Mouse (Mus musculus) stomach, postnatal 0 days (tissue): ENCODE measurements around the gene Hoxa5.

Experiments
- CTCF ChIP-seq: IDR thresholded peaks from 2 replicates; pipeline ENCODE4 v1.5.1; 2016; ENCODE audit warnings: antibody characterized with exemption, low read depth, mild to moderate bottlenecking, moderate library complexity
- EP300 ChIP-seq: optimal IDR thresholded peaks from 2 replicates; pipeline ENCODE3; 2016; ENCODE audit warnings: antibody characterized with exemption

GRCm38 (mm10) chr6:52225612-52226568 lies 21.5 kb upstream of the Hoxa5 start:
- TF ChIP-seq CTCF, result no peak
- TF ChIP-seq EP300, result no peak
